Mouse (Mus musculus) heart, embryonic 13.5 days (tissue): ENCODE data around the gene Map4. TPM values are rescaled to one million over a fixed set of nuclear protein-coding genes. Genes with fewer than 3 reads are reported as not detected.
"Not testable (repeated sequence)": the region's sequence is repeated elsewhere in the genome, so short reads cannot be mapped to it uniquely, and the experiment has no call there.

Experiments
- ATAC-seq: fragments of 200-750 bp; cut with Nextera tagmentation; 2 replicates; pipeline ENCODE4 v1.8.0; 2017; ENCODE audit warnings: moderate TSS enrichment; ENCODE audit not compliant: insufficient number of reproducible peaks, low FRiP score, low TSS enrichment; ENCODE audit errors: extremely low read depth
- H3K27ac ChIP-seq: fragments of 300-500 bp; sonication (generic); replicated peaks from 2 replicates; pipeline ENCODE4 v1.5.1; 2015; ENCODE audit warnings: moderate library complexity, mild to moderate bottlenecking, inconsistent platforms
- H3K27me3 ChIP-seq: fragments of 300-500 bp; sonication (generic); replicated peaks from 2 replicates; pipeline ENCODE4 v1.6.1; 2015; ENCODE audit warnings: mild to moderate bottlenecking, inconsistent platforms
- H3K36me3 ChIP-seq: fragments of 300-500 bp; sonication (generic); 2 replicates; pipeline ENCODE4 v1.6.1; 2015; ENCODE audit warnings: mild to moderate bottlenecking, inconsistent platforms
- H3K4me1 ChIP-seq: fragments of 300-500 bp; sonication (generic); 2 replicates; pipeline ENCODE4 v1.6.1; 2015; ENCODE audit warnings: inconsistent platforms
- H3K4me2 ChIP-seq: fragments of 300-500 bp; sonication (generic); 2 replicates; pipeline ENCODE4 v1.6.1; 2015; ENCODE audit warnings: inconsistent platforms, mild to moderate bottlenecking, moderate library complexity
- H3K4me3 ChIP-seq: fragments of 300-500 bp; sonication (generic); 2 replicates; pipeline ENCODE4 v1.5.1; 2015; ENCODE audit warnings: moderate library complexity, mild to moderate bottlenecking, inconsistent platforms
- H3K9ac ChIP-seq: fragments of 300-500 bp; sonication (generic); 2 replicates; pipeline ENCODE4 v1.6.1; 2015; ENCODE audit warnings: inconsistent platforms, mild to moderate bottlenecking, moderate library complexity
- H3K9me3 ChIP-seq: fragments of 300-500 bp; sonication (generic); 2 replicates; pipeline ENCODE4 v1.6.1; 2016; ENCODE audit warnings: inconsistent platforms
- WGBS: fragments of 180-500 bp; shearing (Covaris S2); methylation state at CpG from one replicate; pipeline ENCODE4 v1.1.7; 2015; ENCODE audit warnings: mixed read lengths; 5-methylcytosine and 5-hydroxymethylcytosine counted together
- polyA plus RNA-seq: library from polyadenylated mRNA; unstranded; fragments of >200 nt; fragmentation: Nextera tagmentation; extraction: Ambion mirVana; gene quantifications from 2 replicates; pipeline ENCODE4 v1.2.1, GENCODE M21; 2015

Map4 gene
- polyA plus RNA-seq, 1 experiment from 2014 or later, result 82.0 TPM

DNA sequence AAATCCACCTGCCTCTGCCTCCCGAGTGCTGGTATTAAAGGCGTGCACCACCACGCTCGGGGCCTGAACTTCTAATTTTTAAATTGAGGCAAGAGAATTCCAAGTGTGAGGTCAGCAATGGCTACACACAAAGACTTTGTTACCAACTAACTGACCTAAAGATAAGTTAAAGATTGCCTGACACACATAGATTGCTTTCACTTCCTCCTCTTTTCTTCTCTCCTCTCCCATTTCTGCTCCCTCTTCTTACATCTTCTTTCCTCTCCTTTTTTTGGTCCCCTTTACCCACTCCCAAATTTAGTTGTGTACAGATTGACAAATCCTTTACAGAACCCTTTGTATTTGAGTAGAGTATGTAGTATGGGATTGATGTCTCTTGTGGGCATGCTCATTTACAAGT lies 29.3 kb downstream of the Map4 start:
- WGBS, result 88% methylated on average over 4 of the region's 4 CpGs
- H3K9ac ChIP-seq, result no peak overlapping the region
- H3K4me2 ChIP-seq, result no peak overlapping the region
- peaks cover 30% of the 10 kb centered on the region for H3K4me1 ChIP-seq
- H3K9me3 ChIP-seq, result no peaks in the 10 kb centered on the region
- no peaks in the 10 kb centered on the region for H3K36me3 ChIP-seq
- H3K4me3 ChIP-seq, result no peak overlapping the region
- no peak for ATAC-seq
- no peaks in the 10 kb centered on the region for H3K27me3 ChIP-seq
- H3K27ac ChIP-seq, result no peak overlapping the region

DNA sequence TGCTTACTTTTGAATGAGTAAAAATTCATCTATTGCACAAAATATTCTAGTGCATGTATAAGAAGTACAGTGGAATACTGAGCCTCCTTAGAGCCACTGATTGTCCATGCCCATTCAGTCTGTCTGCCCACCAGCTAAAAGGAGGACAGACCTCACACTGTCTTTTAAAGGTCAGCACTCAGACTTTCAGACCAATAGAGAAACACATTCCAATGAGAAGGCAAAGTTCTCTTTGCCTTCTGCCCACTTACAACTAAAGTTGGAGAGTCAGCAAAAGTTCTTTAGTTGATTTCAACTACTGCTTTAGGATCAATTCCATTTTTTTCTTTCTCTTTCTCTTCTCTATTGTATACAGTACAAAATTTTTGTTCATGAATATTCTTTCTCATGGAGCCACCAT lies 33.5 kb downstream of the Map4 start:
- ATAC-seq, result no peak
- Histone ChIP-seq H3K36me3 (no peaks in the 10 kb centered on the region), H3K9ac (no peak overlapping the region), H3K4me2 (no peak overlapping the region), H3K27ac (no peak overlapping the region), H3K4me1 (peaks cover 48% of the 10 kb centered on the region), H3K9me3 (no peaks in the 10 kb centered on the region), H3K4me3 (no peak overlapping the region), H3K27me3 (no peaks in the 10 kb centered on the region)

DNA sequence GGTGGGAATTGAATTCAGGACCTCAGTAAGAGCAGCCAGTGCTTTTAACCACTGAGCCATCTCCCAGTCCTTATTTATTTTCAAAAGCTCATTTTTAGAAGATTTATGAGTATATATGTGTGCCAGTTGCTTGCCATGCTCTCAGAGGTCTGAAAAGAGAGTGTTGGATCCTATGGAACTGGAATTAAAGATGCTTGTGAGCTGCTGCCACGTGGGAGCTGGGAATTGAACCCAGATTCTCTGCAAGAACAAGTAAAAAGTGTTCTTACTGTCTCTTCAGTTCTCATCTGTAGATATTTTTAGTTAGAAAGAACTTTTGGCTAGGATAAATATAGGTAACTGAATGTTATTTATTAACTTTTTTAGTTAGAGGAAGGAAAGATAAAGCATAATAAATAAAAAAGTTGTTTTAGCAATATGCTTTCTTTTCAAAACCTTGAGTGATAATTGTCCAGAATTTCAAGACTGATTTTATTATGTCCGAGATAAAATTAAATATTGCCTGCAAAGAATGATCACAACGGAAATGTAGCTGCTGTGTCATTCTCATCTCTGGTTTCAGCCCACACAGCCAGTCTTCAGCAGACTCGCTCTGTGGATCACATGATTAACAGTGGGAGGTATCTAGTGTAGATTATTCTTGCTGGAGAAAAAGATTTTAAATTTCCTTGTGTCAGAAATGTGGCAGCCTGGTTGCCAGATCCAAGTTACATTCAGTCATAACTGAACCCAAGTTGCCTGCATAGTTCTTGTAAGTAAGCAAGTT lies 37.3 kb downstream of the Map4 start:
- Histone ChIP-seq H3K4me3 (no peak overlapping the region), H3K9ac (no peak overlapping the region), H3K27ac (no peak overlapping the region), H3K36me3 (peaks cover 10% of the 10 kb centered on the region; the same call in 1 of the 2 replicates), H3K27me3 (no peaks in the 10 kb centered on the region), H3K4me1 (peaks cover 37% of the 10 kb centered on the region), H3K4me2 (no peak overlapping the region), H3K9me3 (no peaks in the 10 kb centered on the region)
- WGBS, result 58% methylated on average over 4 of the region's 4 CpGs
- ATAC-seq, result no peak

DNA sequence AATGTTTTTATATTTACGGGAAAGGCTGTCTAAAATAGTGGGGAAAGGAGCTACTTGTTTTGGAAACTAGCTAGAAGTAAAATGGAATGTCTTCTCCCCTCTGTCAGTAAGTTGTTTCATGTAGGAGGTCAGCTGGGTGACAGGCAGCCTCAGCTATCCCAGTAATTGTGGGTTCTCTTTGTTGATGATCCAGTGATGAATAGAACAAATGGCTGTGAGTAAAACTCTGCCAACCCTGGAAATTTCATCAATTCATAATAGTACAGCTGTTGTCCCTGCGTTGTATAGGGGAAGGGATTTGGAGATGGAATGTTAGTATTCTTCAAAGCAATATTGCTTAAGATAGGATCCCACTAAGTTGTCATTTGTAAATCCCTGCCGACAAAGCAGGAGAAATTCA lies 37.9 kb downstream of the Map4 start:
- Histone ChIP-seq H3K4me3 (no peak overlapping the region), H3K4me1 (peaks cover 31% of the 10 kb centered on the region), H3K27ac (no peak overlapping the region), H3K9me3 (no peaks in the 10 kb centered on the region), H3K4me2 (no peak overlapping the region), H3K36me3 (peaks cover 10% of the 10 kb centered on the region; the same call in 1 of the 2 replicates), H3K9ac (no peak overlapping the region), H3K27me3 (no peaks in the 10 kb centered on the region)
- WGBS, result 76% methylated on average over 3 of the region's 3 CpGs
- ATAC-seq, result no peak

DNA sequence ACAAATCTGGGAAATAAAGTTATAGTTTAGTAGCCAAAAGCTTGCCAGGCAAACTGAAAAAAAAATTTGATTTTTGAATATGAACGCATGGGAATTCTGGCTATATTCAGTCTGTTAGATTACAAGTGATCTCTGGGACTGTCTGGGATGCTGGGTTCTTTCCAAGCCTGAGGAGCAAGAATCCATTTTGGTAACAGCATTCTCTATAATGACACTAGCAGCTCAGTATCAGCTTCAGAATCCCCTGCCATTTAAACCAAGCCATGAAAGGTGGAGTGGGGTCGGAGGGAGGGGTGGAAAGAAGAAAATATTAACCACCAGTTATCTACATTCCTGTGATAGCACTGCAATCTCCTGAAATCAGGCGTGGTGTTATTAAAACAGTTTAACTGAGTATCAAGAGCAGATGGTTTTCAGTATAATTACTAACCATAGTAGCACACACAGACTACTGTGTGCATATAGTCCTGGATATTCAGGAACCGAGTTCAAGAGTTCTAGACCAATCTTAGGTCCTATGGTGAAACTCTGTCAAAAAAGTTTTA lies 38.6 kb downstream of the Map4 start:
- Histone ChIP-seq H3K27me3 (no peaks in the 10 kb centered on the region), H3K27ac (no peak overlapping the region), H3K9ac (no peak overlapping the region), H3K36me3 (peaks cover 10% of the 10 kb centered on the region; the same call in 1 of the 2 replicates), H3K4me2 (no peak overlapping the region), H3K9me3 (no peaks in the 10 kb centered on the region), H3K4me3 (no peak overlapping the region), H3K4me1 (peaks cover 25% of the 10 kb centered on the region)
- no peak for ATAC-seq
- WGBS, result 69% methylated on average over 4 of the region's 4 CpGs

DNA sequence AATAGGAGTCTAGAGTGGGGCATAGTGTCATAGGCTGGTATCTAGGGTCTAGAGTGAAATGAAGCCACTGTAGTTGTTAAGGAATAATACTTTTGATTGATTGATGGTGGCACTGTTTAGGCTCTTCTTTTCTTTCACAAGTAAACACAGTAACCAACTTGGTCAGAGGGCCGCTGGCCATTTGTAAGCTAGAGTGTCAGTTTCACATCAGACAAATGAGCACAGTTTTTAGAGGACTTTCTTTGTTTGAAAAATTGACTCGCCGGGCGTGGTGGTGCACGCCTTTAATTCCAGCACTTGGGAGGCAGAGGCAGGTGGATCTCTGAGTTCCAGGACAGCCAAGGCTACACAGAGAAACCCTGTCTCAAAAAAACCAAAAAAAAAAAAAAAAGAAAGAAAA lies 40.5 kb downstream of the Map4 start:
- not testable (repeated sequence) for H3K36me3 ChIP-seq, H3K9me3 ChIP-seq, H3K4me2 ChIP-seq, H3K4me3 ChIP-seq, H3K9ac ChIP-seq, H3K27me3 ChIP-seq, ATAC-seq, H3K27ac ChIP-seq
- WGBS, result 95% methylated on average over 5 of the region's 5 CpGs
- H3K4me1 ChIP-seq, result peaks cover 20% of the 10 kb centered on the region

DNA sequence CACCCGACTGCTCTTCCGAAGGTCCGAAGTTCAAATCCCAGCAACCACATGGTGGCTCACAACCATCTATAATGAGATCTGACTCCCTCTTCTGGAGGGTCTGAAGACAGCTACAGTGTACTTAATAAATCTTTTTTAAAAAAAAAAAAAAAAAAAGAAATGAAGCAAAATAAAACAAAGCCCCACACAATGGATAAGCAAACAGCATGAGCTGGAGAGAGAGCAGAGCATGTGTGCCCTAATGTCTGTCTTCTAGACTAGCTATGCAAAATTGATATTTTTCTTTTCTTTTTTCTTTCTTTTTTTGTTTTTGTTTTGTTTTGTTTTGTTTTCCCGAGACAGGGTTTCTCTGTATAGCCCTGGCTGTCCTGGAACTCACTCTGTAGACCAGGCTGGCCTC lies 49.0 kb downstream of the Map4 start:
- not testable (repeated sequence) for H3K4me1 ChIP-seq, H3K9me3 ChIP-seq, H3K27me3 ChIP-seq, H3K4me3 ChIP-seq, H3K9ac ChIP-seq, ATAC-seq, H3K27ac ChIP-seq, H3K4me2 ChIP-seq
- WGBS, result 85% methylated on average over 4 of the region's 4 CpGs
- H3K36me3 ChIP-seq, result peaks cover 50% of the 10 kb centered on the region

DNA sequence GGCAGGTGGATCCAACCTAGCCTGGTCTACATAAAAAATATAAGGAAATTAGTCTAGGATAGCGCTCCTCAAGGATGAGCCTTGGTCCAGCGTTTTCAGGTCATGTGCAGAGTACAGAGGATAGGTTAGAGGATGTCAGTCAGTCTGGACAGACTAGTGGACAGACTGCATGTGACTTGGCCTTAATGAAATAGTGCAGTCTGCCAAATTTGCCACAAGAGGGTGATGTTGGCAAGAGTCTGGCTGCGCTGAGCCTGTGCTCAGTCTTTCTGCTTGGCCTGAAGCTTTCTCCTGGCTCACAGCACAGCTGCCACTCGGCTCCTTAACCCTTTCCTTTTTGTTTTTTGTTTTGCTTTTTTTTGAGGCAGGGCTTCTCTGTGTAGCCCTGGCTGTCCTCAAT lies 54.2 kb downstream of the Map4 start:
- WGBS, result 21% methylated on average over 4 of the region's 4 CpGs
- Histone ChIP-seq H3K9ac (no peak overlapping the region), H3K27ac (no peak overlapping the region), H3K4me3 (no peak overlapping the region), H3K4me1 (peaks cover 7% of the 10 kb centered on the region; the same call in 1 of the 2 replicates), H3K36me3 (peaks cover 38% of the 10 kb centered on the region), H3K9me3 (no peaks in the 10 kb centered on the region), H3K27me3 (no peaks in the 10 kb centered on the region), H3K4me2 (no peak overlapping the region)
- ATAC-seq, result no peak

DNA sequence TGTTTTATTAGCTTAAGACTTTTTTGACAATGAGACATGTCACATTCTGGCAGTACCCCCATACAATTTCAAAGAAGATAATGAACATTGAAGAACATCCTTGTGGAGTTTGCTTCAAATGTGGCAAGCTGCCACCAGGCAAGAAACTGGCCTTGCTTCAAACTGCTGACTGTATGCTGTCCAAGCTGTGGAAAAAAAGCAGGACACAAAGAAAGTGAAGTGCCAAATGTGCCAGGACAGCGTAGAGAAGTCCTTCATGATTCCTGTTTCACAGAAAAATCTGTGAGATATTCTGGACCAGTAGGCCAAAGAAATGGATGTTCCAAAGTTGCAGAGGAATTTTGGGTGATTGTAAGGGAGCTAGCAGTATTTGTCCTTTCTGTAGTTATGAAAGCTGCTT lies 57.8 kb downstream of the Map4 start:
- peaks cover 8% of the 10 kb centered on the region; the same call in 1 of the 2 replicates for H3K36me3 ChIP-seq
- H3K27me3 ChIP-seq, result no peaks in the 10 kb centered on the region
- H3K4me1 ChIP-seq, result peaks cover 12% of the 10 kb centered on the region; the same call in 1 of the 2 replicates
- H3K9ac ChIP-seq, result no peak overlapping the region
- 0 out of 2 replicates have a peak overlapping the region, but pooled peaks have one; percentile 12 for H3K27ac ChIP-seq
- 70% methylated on average over 1 of the region's 1 CpGs for WGBS
- no peaks in the 10 kb centered on the region for H3K9me3 ChIP-seq
- ATAC-seq, result no peak
- H3K4me2 ChIP-seq, result no peak overlapping the region
- H3K4me3 ChIP-seq, result no peak overlapping the region

DNA sequence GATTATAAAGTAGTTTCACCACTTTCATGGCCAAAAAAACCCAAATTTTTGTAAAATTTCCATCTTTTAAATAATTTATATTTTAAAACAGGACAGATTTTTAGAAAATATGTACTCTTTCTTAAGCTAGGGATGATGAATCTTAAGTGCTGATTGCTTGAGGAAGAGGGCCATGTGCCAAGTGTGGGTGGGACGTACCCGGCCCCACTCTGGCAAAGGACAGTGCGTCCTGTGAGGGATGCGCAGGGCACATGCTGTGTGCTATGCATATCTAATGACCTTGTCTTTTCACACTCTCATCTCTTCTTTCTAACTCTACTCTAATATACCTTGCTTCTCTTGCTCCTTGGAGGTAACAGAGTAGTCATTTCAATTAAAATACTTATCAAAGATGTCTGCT lies 66.2 kb downstream of the Map4 start:
- Histone ChIP-seq H3K4me3 (no peak overlapping the region), H3K27ac (no peak overlapping the region), H3K9ac (no peak overlapping the region), H3K36me3 (peaks cover 24% of the 10 kb centered on the region), H3K27me3 (no peaks in the 10 kb centered on the region), H3K9me3 (no peaks in the 10 kb centered on the region), H3K4me2 (no peak overlapping the region), H3K4me1 (peaks cover 10% of the 10 kb centered on the region)
- no peak for ATAC-seq
- WGBS, result 87% methylated on average over 4 of the region's 4 CpGs

DNA sequence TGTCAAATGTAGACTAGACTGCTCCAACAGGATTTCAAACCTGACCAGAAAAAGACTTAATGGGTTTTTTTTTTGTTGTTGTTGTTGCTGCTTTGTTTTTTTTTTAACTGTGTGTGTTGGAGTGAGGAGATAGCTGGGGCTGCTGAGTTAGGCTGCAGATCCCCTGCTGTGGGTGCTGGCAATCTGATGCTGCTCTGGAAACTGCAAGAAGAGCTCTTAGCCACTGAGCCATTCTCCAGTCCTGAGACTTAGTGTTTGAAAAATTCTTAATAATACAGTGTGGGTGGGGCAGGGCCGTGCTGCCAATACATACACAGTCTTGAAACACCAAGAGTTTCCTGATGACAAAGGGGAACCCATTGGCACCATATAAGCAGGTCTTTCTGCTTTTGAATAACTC lies 70.7 kb downstream of the Map4 start:
- 68% methylated on average over 1 of the region's 1 CpGs for WGBS
- no peak overlapping the region for H3K27ac ChIP-seq
- peaks cover 24% of the 10 kb centered on the region for H3K36me3 ChIP-seq
- H3K9ac ChIP-seq, result no peak overlapping the region
- no peak overlapping the region for H3K4me2 ChIP-seq
- peaks cover under 1% of the 10 kb centered on the region for H3K4me1 ChIP-seq
- H3K9me3 ChIP-seq, result no peaks in the 10 kb centered on the region
- no peak for ATAC-seq
- H3K4me3 ChIP-seq, result no peak overlapping the region
- H3K27me3 ChIP-seq, result no peaks in the 10 kb centered on the region

DNA sequence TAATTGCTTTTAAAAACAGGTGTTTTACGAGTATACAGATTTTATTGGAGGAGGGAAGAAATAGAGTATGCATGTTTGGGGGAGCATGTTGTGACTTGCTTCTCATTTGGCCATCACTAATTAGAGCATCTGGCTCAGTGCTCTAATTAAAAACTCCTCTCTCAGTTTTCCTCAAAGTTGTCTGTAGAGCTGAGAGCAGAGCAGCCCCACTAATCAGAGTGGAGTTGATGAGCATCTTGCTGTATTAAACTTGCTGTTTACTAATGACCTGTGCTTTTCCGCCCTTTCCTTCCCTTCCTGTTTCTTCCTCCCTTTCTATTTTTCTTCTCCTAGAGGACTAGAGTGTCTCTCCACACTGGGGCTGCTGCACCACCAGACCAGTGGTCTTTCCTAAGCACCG lies 71.2 kb downstream of the Map4 start:
- Histone ChIP-seq H3K27me3 (no peaks in the 10 kb centered on the region), H3K4me2 (no peak overlapping the region), H3K9ac (no peak overlapping the region), H3K27ac (no peak overlapping the region), H3K36me3 (peaks cover 24% of the 10 kb centered on the region), H3K4me3 (no peak overlapping the region), H3K9me3 (no peaks in the 10 kb centered on the region), H3K4me1 (no peaks in the 10 kb centered on the region)
- 92% methylated on average over 3 of the region's 3 CpGs for WGBS
- no peak for ATAC-seq
